Mouse (Mus musculus) adipose tissue, adult 10 weeks (tissue): Measurements from ENCODE around the gene Clip3. TPM values are rescaled to one million over a fixed set of nuclear protein-coding genes. Genes with fewer than 3 reads are reported as not detected.

ENCODE experiments used
- polyA plus RNA-seq: library from polyadenylated mRNA; stranded (reverse); fragments of 350-450 nt; fragmentation: Illumina TruSeq; extraction: RNeasy Lipid Tissue Mini Kit (QIAGEN cat#74804); gene quantifications from one replicate; pipeline ENCODE4 v1.2.3, GENCODE M21; 2014; ENCODE audit warnings: low read depth, low replicate concordance

Clip3 gene
- 12.2 TPM for polyA plus RNA-seq

GRCm38 (mm10) chr7:30291215-30292131 lies at the start of gene Clip3:
TSS of gene Clip3 (plus strand) at chr7:30291728.

DNA sequence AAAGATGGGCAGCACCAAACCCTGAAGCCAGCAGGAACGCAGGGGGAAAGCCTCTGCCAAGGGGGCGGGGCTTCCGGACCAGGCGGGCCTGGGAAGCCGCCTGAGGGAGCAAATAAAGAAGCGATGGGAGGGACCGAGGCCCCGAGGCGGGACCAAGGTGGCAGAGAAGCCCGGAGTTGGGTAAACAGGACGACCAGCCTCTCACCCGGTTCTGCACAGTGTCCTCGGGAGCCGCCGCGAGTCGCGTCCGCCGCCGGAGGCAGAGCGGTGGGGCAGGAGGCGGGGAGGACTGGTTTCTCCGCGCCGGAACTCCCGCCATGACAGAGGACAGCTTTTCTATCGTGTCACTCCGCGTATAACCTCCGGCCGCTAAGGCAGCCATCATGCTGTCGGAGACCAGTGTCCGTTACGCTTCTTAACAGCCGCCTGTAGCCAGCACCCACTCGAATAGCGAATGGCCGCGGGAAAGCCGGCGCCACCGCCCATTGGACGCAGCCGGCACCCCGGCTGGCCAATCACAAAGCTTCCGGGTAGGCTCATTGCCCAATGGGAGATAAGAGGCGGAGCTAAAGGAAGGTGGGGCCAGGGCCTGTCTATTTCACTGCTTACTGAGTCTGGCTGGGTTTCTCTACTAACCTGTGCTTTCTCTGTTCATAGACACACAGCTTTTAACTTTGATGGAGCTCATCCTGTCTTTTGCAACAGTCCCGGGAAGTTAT lies 11.4 kb upstream of the Clip3 start, which contains the start of the genes Thap8 and Wdr62:
Gene Thap8 (plus strand): TSS at position 144 of the 719 bp plus-strand sequence.
Gene Wdr62 (minus strand): TSS at position 469 of the 719 bp plus-strand sequence.

GRCm38 (mm10) chr7:30308076-30309005 lies 16.8 kb downstream of the Clip3 start, which contains the start of gene Alkbh6:
TSS of gene Alkbh6 (plus strand) at chr7:30308717.

GRCm38 (mm10) chr7:30314721-30315155 lies 23.2 kb downstream of the Clip3 start, which contains the start of gene Syne4:
TSS of gene Syne4 (plus strand) at chr7:30314807.

GRCm38 (mm10) chr7:30321539-30322284 lies 30.2 kb downstream of the Clip3 start, which contains the start of gene E130208F15Rik:
TSS of gene E130208F15Rik (plus strand) at chr7:30321740.

GRCm38 (mm10) chr7:30323795-30324194 lies 32.3 kb downstream of the Clip3 start, which contains the start of gene Sdhaf1:
TSS of gene Sdhaf1 (minus strand) at chr7:30323895.

Other genes with a start within 250 kb of the Clip3 start
- gene Zfp14, start 240.3 kb upstream of the Clip3 start, polyA plus RNA-seq: 4.8 TPM
- 0.60 TPM for gene Zfp82, start 218.8 kb upstream of the Clip3 start, polyA plus RNA-seq
- gene Gm26920, start 201.3 kb upstream of the Clip3 start, polyA plus RNA-seq: 2.0 TPM
- gene Zfp566, start 201.2 kb upstream of the Clip3 start, polyA plus RNA-seq: 4.6 TPM
- 33.9 TPM for gene Zfp260, start 197.0 kb upstream of the Clip3 start, polyA plus RNA-seq
- gene Zfp382, start 169.8 kb upstream of the Clip3 start, polyA plus RNA-seq: 0.92 TPM
- gene Zfp146, start 122.0 kb upstream of the Clip3 start, polyA plus RNA-seq: 33.8 TPM
- 10.2 TPM for gene Cox7a1, start 107.6 kb upstream of the Clip3 start, polyA plus RNA-seq
- gene Capns1, start 92.9 kb upstream of the Clip3 start, polyA plus RNA-seq: 381 TPM
- gene Polr2i, start 59.8 kb upstream of the Clip3 start, polyA plus RNA-seq: 55.6 TPM
- 75.0 TPM for gene Tbcb, start 59.5 kb upstream of the Clip3 start, polyA plus RNA-seq
- gene Ovol3, start 56.0 kb upstream of the Clip3 start, polyA plus RNA-seq: not detected
- gene Thap8, start 11.6 kb upstream of the Clip3 start, polyA plus RNA-seq: 1.5 TPM
- 18.1 TPM for gene Wdr62, start 11.3 kb upstream of the Clip3 start, polyA plus RNA-seq
- 44.2 TPM for gene Alkbh6, start 17.0 kb downstream of the Clip3 start, polyA plus RNA-seq
- 5.0 TPM for gene Syne4, start 23.1 kb downstream of the Clip3 start, polyA plus RNA-seq
- gene E130208F15Rik, start 30.0 kb downstream of the Clip3 start, polyA plus RNA-seq: 1.2 TPM
- gene Sdhaf1, start 32.2 kb downstream of the Clip3 start, polyA plus RNA-seq: 9.0 TPM
- gene Lrfn3, start 71.0 kb downstream of the Clip3 start, polyA plus RNA-seq: 1.7 TPM
- 114 TPM for gene Tyrobp, start 122.0 kb downstream of the Clip3 start, polyA plus RNA-seq
- 4.5 TPM for gene Hcst, start 128.1 kb downstream of the Clip3 start, polyA plus RNA-seq
- gene Nfkbid, start 130.0 kb downstream of the Clip3 start, polyA plus RNA-seq: 1.9 TPM
- 2.8 TPM for gene Aplp1, start 153.8 kb downstream of the Clip3 start, polyA plus RNA-seq
- not detected for gene Kirrel2, start 166.0 kb downstream of the Clip3 start, polyA plus RNA-seq
- gene Nphs1, start 166.6 kb downstream of the Clip3 start, polyA plus RNA-seq: not detected
- not detected for gene Prodh2, start 201.9 kb downstream of the Clip3 start, polyA plus RNA-seq
- gene Arhgap33, start 243.3 kb downstream of the Clip3 start, polyA plus RNA-seq: 11.2 TPM